Mouse (Mus musculus) CH12.LX (cell line): Measurements from ENCODE around the gene Cnn3. TPM values are rescaled to one million over a fixed set of nuclear protein-coding genes. Genes with fewer than 3 reads are reported as not detected.

Experiments
- DNase-seq: peaks from one replicate; pipeline ENCODE4 v3.0.0-alpha.2; 2013; ENCODE audit errors: extremely low read depth
- H3K27ac ChIP-seq: 2 replicates; pipeline ENCODE4 v1.5.1; 2012; ENCODE audit warnings: low read depth, mild to moderate bottlenecking, control low read depth, moderate library complexity; ENCODE audit not compliant: insufficient read depth
- H3K27me3 ChIP-seq: replicated peaks from 2 replicates; pipeline ENCODE3; 2012; ENCODE audit warnings: inconsistent platforms
- H3K36me3 ChIP-seq, 2 experiments: replicated peaks in 1 of 2; 2 replicates each; pipeline versions ENCODE3 to v1.6.1; 2012; ENCODE audit warnings: inconsistent platforms in 1 of 2, low read length in 1 of 2, mild to moderate bottlenecking in 1 of 2, mixed read lengths in 1 of 2, moderate library complexity in 1 of 2; ENCODE audit not compliant: control insufficient read depth in 1 of 2, insufficient read depth in 1 of 2
- H3K4me1 ChIP-seq, 2 experiments: 2 replicates each; pipeline ENCODE4 v1.6.1; 2012; ENCODE audit warnings: inconsistent platforms in 1 of 2, moderate library complexity in 1 of 2; ENCODE audit not compliant: insufficient read depth in 2 of 2, control insufficient read depth in 1 of 2
- H3K4me2 ChIP-seq: 2 replicates; pipeline ENCODE4 v1.6.1; 2012; ENCODE audit warnings: low read depth, mild to moderate bottlenecking, control low read depth; ENCODE audit not compliant: poor library complexity, insufficient read depth, severe bottlenecking
- H3K4me3 ChIP-seq, 3 experiments: fragments of 150-350 bp in 1 of 3; sonication (generic) in 1 of 3; replicated peaks in 1 of 3; 2 replicates each; pipeline versions ENCODE3 to v1.5.1; 2011 to 2012; ENCODE audit warnings: low read depth in 2 of 3, low read length in 2 of 3, mild to moderate bottlenecking in 2 of 3, moderate library complexity in 2 of 3, control low read depth in 1 of 3, improper control_type of control experiment in 1 of 3, inconsistent platforms in 1 of 3, mixed read lengths in 1 of 3; ENCODE audit not compliant: poor library complexity in 1 of 3
- H3K79me2 ChIP-seq: replicated peaks from 2 replicates; pipeline ENCODE4 v1.6.1; 2012; ENCODE audit warnings: mild to moderate bottlenecking, moderate library complexity; ENCODE audit not compliant: control insufficient read depth, poor library complexity, insufficient read depth, severe bottlenecking; ENCODE audit errors: extremely low read depth
- H3K9ac ChIP-seq: 2 replicates; pipeline ENCODE4 v1.6.1; 2012; ENCODE audit warnings: low read depth, mild to moderate bottlenecking, control low read depth, moderate library complexity; ENCODE audit not compliant: insufficient read depth
- H3K9me3 ChIP-seq: replicated peaks from 2 replicates; pipeline ENCODE3; 2012; ENCODE audit warnings: low read length, inconsistent platforms, mixed read lengths
- BHLHE40 ChIP-seq: IDR thresholded peaks from 2 replicates; pipeline ENCODE4 v1.6.1; 2011; ENCODE audit warnings: mild to moderate bottlenecking, low read depth, low read length, improper control_type of control experiment
- CHD1 ChIP-seq: IDR thresholded peaks from 2 replicates; pipeline ENCODE4 v1.6.1; 2012; ENCODE audit warnings: low read depth, low read length, improper control_type of control experiment, inconsistent platforms
- CHD2 ChIP-seq: IDR thresholded peaks from 2 replicates; pipeline ENCODE4 v1.6.1; 2011; ENCODE audit warnings: low read length, improper control_type of control experiment
- CTCF ChIP-seq, 2 experiments: IDR thresholded peaks in 1 of 2; conservative IDR thresholded peaks in 1 of 2; 2 replicates each; pipeline ENCODE4 v1.5.1; 2011 to 2012; ENCODE audit warnings: low read depth in 2 of 2, low read length in 2 of 2, improper control_type of control experiment in 1 of 2, inconsistent platforms in 1 of 2, mild to moderate bottlenecking in 1 of 2, moderate library complexity in 1 of 2
- ELF1 ChIP-seq: IDR thresholded peaks from 2 replicates; pipeline ENCODE4 v1.6.1; 2014; ENCODE audit warnings: low read depth, mild to moderate bottlenecking, inconsistent platforms, low read length, improper control_type of control experiment
- EP300 ChIP-seq: IDR thresholded peaks from 2 replicates; pipeline ENCODE4 v1.6.1; 2011; ENCODE audit warnings: low read length, improper control_type of control experiment
- ETS1 ChIP-seq: conservative IDR thresholded peaks from 2 replicates; pipeline ENCODE4 v1.6.1; 2012; ENCODE audit warnings: low read depth, mild to moderate bottlenecking, inconsistent platforms, low read length, improper control_type of control experiment, moderate library complexity
- HCFC1 ChIP-seq: IDR thresholded peaks from 2 replicates; pipeline ENCODE4 v1.6.1; 2012; ENCODE audit warnings: low read depth, mild to moderate bottlenecking, inconsistent platforms, low read length, improper control_type of control experiment
- IRF4 ChIP-seq: IDR thresholded peaks from 2 replicates; pipeline ENCODE4 v1.6.1; 2014; ENCODE audit warnings: low read depth, mild to moderate bottlenecking, inconsistent platforms, low read length, improper control_type of control experiment
- KAT2A ChIP-seq: IDR thresholded peaks from 2 replicates; pipeline ENCODE4 v1.6.1; 2012; ENCODE audit warnings: low read length, improper control_type of control experiment, inconsistent platforms; ENCODE audit not compliant: insufficient replicate concordance
- MAZ ChIP-seq: IDR thresholded peaks from 2 replicates; pipeline ENCODE4 v1.6.1; 2012; ENCODE audit warnings: low read depth, mild to moderate bottlenecking, inconsistent platforms, low read length, improper control_type of control experiment, moderate library complexity
- MYC ChIP-seq: IDR thresholded peaks from 2 replicates; pipeline ENCODE4 v1.6.1; 2011; ENCODE audit warnings: low read depth, mild to moderate bottlenecking, improper control_type of control experiment, low read length
- NELFE ChIP-seq: IDR thresholded peaks from 2 replicates; pipeline ENCODE4 v1.6.1; 2011; ENCODE audit warnings: low read depth, low read length, improper control_type of control experiment
- NRF1 ChIP-seq: IDR thresholded peaks from 2 replicates; pipeline ENCODE4 v1.6.1; 2014; ENCODE audit warnings: low read depth, mild to moderate bottlenecking, inconsistent platforms, low read length, improper control_type of control experiment, moderate library complexity
- POLR2A ChIP-seq: IDR thresholded peaks from 2 replicates; pipeline ENCODE4 v1.6.1; 2011; ENCODE audit warnings: low read depth, mild to moderate bottlenecking, improper control_type of control experiment, low read length
- SIN3A ChIP-seq: IDR thresholded peaks from 2 replicates; pipeline ENCODE4 v1.6.1; 2012; ENCODE audit warnings: low read length, improper control_type of control experiment, inconsistent platforms
- SMC3 ChIP-seq: IDR thresholded peaks from 2 replicates; pipeline ENCODE4 v1.6.1; 2011; ENCODE audit warnings: low read depth, low read length, improper control_type of control experiment
- TCF12 ChIP-seq: IDR thresholded peaks from 2 replicates; pipeline ENCODE4 v1.6.1; 2014; ENCODE audit warnings: low read depth, mild to moderate bottlenecking, inconsistent platforms, low read length, improper control_type of control experiment
- UBTF ChIP-seq: IDR thresholded peaks from 2 replicates; pipeline ENCODE4 v1.6.1; 2012; ENCODE audit warnings: low read depth, mild to moderate bottlenecking, inconsistent platforms, low read length, improper control_type of control experiment, moderate library complexity
- USF1 ChIP-seq: IDR thresholded peaks from 2 replicates; pipeline ENCODE4 v1.6.1; 2014; ENCODE audit warnings: low read depth, mild to moderate bottlenecking, inconsistent platforms, low read length, improper control_type of control experiment
- dilution Hi-C: fragments of 300-500 bp; cut with MboI; formaldehyde crosslinking; loops from 2 replicates; pipeline ENCODE4 v1.14.3; 2020; ENCODE audit warnings: low sequenced_read_pairs; ENCODE audit not compliant: extremely low pct_unique_long_range_greater_than_20kb, extremely low pct_ligation_motif_present
- in situ Hi-C: fragments of 300-500 bp; cut with MboI; formaldehyde crosslinking; loops from 3 replicates; pipeline ENCODE4 v1.14.3; 2019; ENCODE audit warnings: low sequenced_read_pairs, low pct_ligation_motif_present, low pct_unique_long_range_greater_than_20kb, mixed read lengths
- polyA plus RNA-seq: library from polyadenylated mRNA; unstranded; fragments of >175 nt; gene quantifications from 2 replicates; pipeline ENCODE4 v1.2.1, GENCODE M21; 2012; ENCODE audit warnings: low read depth; ENCODE audit not compliant: insufficient read length
- total RNA-seq, 2 experiments: library from RNA; depleted of rRNA; stranded (reverse); fragments of 300-350 nt in 1 of 2; fragments of >200 nt in 1 of 2; gene quantifications; 2 replicates each; pipeline ENCODE4 v1.2.3; 2012 to 2014

Cnn3 gene
- total and polyA plus RNA-seq, 3 experiments, result 12.5 to 58.5 (median 46.4) TPM

GRCm38 (mm10) chr3:121492026-121492425 lies 65.7 kb downstream of the Cnn3 start:
- in situ Hi-C loops (loop anchor here (5.0 kb wide), 2 partner anchors 50 to 325 kb away; no protein-coding TSS in a partner anchor), dilution Hi-C loops (no loop called here)
- no peak overlapping the region for H3K9ac ChIP-seq
- peaks cover 4 to 18% of the 10 kb centered on the region in 2 experiments for H3K4me1 ChIP-seq
- H3K4me3 ChIP-seq, result no peak overlapping the region
- TF ChIP-seq TCF12, result no peak
- no peak for TF ChIP-seq NRF1
- no peak for TF ChIP-seq SIN3A
- no peak for TF ChIP-seq MYC
- TF ChIP-seq POLR2A, result no peak
- no peak for TF ChIP-seq CTCF (conservative IDR thresholded peaks at IDR 0.05 in 1 of 2, IDR thresholded peaks at IDR 0.05 in 1 of 2; ENCODE audit: low read depth in 2 of 2, low read length in 2 of 2)
- TF ChIP-seq UBTF, result no peak
- TF ChIP-seq ETS1, result no peak
- no peak for TF ChIP-seq USF1
- no peak for TF ChIP-seq IRF4
- no peak for TF ChIP-seq SMC3
- TF ChIP-seq CHD2, result no peak
- TF ChIP-seq BHLHE40, result no peak
- TF ChIP-seq CHD1, result no peak
- H3K4me2 ChIP-seq, result no peak overlapping the region
- DNase-seq, result no peak
- H3K9me3 ChIP-seq, result peaks cover 6% of the 10 kb centered on the region
- H3K27me3 ChIP-seq, result no peaks in the 10 kb centered on the region
- H3K27ac ChIP-seq, result no peak overlapping the region
- H3K36me3 ChIP-seq, result no peaks in the 10 kb centered on the region
- H3K79me2 ChIP-seq, result no peaks in the 10 kb centered on the region

GRCm38 (mm10) chr3:121493997-121494421 lies 67.7 kb downstream of the Cnn3 start:
- Histone ChIP-seq H3K4me1 (peaks cover 4 to 18% of the 10 kb centered on the region in 2 experiments), H3K27ac (no peak overlapping the region), H3K36me3 (no peaks in the 10 kb centered on the region), H3K4me3 (peak overlapping the region in 2 of 3 experiments; percentile 13), H3K4me2 (peak overlapping the region; percentile 55), H3K79me2 (no peaks in the 10 kb centered on the region), H3K9me3 (peaks cover 6% of the 10 kb centered on the region), H3K9ac (no peak overlapping the region), H3K27me3 (no peaks in the 10 kb centered on the region)
- in situ Hi-C loops, result loop anchor here (5.0 kb wide), 2 partner anchors 52 to 327 kb away; no protein-coding TSS in a partner anchor
- TF ChIP-seq USF1, result no peak
- TF ChIP-seq KAT2A, result no peak
- TF ChIP-seq ETS1, result peak; percentile 25; the same call in 1 of the 2 replicates
- TF ChIP-seq IRF4, result peak; percentile 30; the same call in 1 of the 2 replicates
- TF ChIP-seq EP300, result 0 out of 2 replicates have a peak, but pooled peaks have one; percentile 20
- no peak for TF ChIP-seq CTCF (conservative IDR thresholded peaks at IDR 0.05 in 1 of 2, IDR thresholded peaks at IDR 0.05 in 1 of 2; ENCODE audit: low read depth in 2 of 2, low read length in 2 of 2)
- no peak for TF ChIP-seq CHD2
- no peak for TF ChIP-seq HCFC1
- no peak for TF ChIP-seq MAZ
- no peak for TF ChIP-seq NELFE
- peak; percentile 58 for TF ChIP-seq BHLHE40
- TF ChIP-seq ELF1, result no peak
- dilution Hi-C loops, result no loop called here
- DNase-seq, result no peak
